Mouse (Mus musculus): Measurements from ENCODE around the gene Snx15.

Snx15 gene

DNA sequence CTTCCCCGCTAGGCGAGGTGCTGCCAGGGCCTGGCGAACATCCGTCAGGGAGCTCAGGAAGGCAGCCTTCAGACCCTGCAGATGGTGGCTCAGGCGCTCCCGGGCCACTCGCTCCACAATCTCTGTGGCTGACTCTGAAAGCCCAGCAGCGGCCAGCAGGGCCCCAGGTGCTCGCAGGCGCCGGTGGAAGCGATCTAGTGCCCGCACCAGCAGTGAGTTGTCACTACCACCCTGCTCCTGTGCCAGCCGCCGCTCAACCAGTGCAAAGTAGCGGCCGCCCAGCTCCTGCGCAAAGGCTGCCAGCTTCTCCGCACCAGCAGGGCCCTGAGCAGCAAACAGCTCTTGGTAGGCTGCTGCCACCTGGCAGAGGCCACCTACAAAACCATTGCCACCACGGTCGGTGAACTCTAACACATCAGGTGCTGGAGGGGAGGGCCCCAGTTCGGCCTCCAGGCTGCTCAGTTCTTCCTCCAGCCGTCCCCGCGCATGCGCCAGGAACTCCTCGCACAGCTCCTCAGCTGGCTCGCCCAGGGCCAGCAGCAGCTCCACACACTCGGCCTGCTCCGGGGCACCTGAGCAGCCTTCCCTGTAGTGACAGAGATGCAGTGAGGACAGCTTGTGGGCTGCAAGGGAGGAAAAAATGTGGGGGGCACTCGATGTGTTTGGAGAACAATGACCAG lies 57.4 kb downstream of the Snx15 start:
- DNase-seq (ENCODE audit: low spot score) = no peak

DNA sequence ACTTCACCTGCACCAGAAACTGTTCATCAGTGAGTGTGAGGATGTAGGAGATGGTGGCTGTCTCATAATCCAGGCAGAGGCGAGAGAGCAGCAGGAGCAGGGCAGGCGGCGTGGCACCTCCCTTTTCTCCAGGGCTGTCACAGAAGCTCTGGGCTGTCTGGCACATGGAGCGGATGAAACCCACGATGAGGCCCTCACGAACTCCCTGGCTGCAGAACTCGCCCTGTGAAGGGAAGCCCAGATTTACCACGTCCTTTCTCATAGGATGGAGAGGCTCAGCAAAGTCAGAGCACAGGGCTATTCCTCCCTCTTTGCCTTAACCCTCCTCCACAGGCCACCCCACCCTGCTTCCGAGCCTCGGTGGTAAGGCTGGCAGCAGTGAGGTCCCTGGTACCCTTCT lies 58.3 kb downstream of the Snx15 start:
- no peak for DNase-seq (ENCODE audit: low spot score)

Measured in ovary, adult 18-20 months (tissue).